Comparison of ENCODE assay signal across 9 mouse cellular contexts in the genomic region with DNA sequence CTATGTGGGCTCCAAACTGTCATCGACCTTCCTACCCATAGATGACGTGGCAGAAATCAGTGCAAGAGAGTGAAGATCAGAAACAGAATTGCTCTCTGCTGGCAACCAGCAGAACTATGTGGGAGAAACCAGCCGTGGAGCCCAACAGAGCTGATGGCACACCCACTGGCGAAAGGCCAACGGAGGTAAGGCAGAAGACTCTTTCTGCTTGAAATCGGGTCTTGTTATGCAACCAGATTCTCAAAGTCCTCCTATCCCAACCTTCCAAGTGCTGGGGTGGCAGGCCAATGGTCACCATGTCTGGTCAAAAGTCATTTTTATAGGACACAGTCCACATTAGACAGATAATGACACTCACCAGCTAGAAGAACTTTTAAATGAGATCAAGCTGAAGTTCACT. TPM values are rescaled to one million over a fixed set of nuclear protein-coding genes. Genes with fewer than 3 reads are reported as not detected.
A peak's percentile ranks its signal among the peaks of the same experiment; 100 is the strongest.
DNase-seq lines count a peak whose midpoint lies in the region.
"Had no signal": no experiment of that assay in that cellular context is flagged by ENCODE, and none has a peak within 500 bp of the region (broad histone marks: within the 10 kb centered on the region; RNA-seq: fewer than 3 reads in every experiment).

No protein-coding gene starts in this region.

- peak; percentile 49 for DNase-seq in adrenal gland, postnatal 14 days
- DNase-seq in adrenal gland, postnatal 36 days = no peak
- DNase-seq in left cerebral cortex, adult 18-20 months (ENCODE audit: low spot score in 2 of 2) = peak; percentile 66 to 77
- DNase-seq in left cerebral cortex, adult 9 months (ENCODE audit: low spot score in 2 of 2) = no peak
- DNase-seq in cerebellum, adult 11 months = peak; percentile 67
- peak; percentile 90 for DNase-seq in kidney, postnatal 14 days
- DNase-seq in Muller cell, postnatal 12 days (ENCODE audit: inconsistent ontology term) = no peak
- no peak for DNase-seq in T-cell, adult 2 months (ENCODE audit: low spot score)

RNA-seq across cellular contexts. Expression of gene Gm6525, which starts 40.6 kb away (rescaled TPM):
- total RNA-seq in adrenal gland, postnatal 14 days (2021) = 0.33 TPM in 1 of 2 replicates, not detected in the other
- total RNA-seq in adrenal gland, postnatal 36 days (2021) = under 1 TPM in 1 of 2 experiments, not detected in 1; 0.50 TPM
- total RNA-seq in left cerebral cortex, adult 18-20 months (2021) = not detected
- total RNA-seq: heart, postnatal 14 days had no signal

RNA-seq across cellular contexts. Expression of gene Mnd1, which starts 58.9 kb away (rescaled TPM):
- 23.0 and 27.2 TPM in 2 replicates for total RNA-seq in adrenal gland, postnatal 14 days (2021)
- total RNA-seq in adrenal gland, postnatal 36 days (2021) = 10 to 100 TPM; 13.1 to 16.0 TPM
- 1 to 10 TPM in 1 of 2 experiments, under 1 TPM in 1; 0.86 to 1.4 TPM for total RNA-seq in left cerebral cortex, adult 18-20 months (2021)

Comparison
In these comparisons a context has a peak if more than half of its experiments do, and no peak if none do; other contexts are left out.
1. DNase-seq: peak in adrenal gland, postnatal 14 days (single experiment), left cerebral cortex, adult 18-20 months (2 of 2), cerebellum, adult 11 months (single experiment) and kidney, postnatal 14 days (single experiment); none in adrenal gland, postnatal 36 days (0 of 2), left cerebral cortex, adult 9 months (0 of 2), Muller cell, postnatal 12 days (single experiment) and T-cell, adult 2 months (single experiment).